19 mouse cellular contexts compared by ENCODE assay signal in the genomic region with DNA sequence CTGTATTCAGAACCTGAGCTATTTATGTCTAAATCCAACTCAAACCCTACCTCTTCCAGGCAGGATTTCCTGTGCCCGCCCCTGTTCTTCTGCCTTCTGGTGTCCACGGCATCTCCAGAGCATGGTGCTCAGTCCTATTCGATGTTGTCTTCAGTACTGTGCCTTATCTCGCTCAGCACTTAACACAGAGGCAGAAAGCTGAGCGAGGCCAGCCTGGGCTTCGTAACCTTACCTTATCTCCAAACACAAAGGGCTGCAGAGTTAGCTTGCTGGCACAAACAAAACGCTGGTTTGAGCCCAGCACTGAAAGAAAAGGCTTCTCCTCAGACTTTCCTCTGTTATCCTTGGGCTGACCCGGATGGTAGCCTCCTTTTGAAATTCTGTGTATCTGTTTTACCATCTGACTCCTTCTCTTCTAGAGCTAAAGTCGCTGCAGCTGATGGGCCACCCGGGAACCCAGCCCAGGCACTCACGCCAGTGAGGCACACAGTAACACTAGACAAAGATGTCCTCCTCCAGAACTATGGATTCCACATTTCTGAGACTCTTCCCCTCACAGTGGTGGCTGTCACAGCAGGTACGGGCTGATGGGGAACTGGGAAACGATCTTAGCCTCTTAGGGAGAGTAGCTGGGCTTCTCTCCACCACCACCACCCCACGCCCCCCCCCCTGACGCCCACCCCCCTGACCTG. TPM values are rescaled to one million over a fixed set of nuclear protein-coding genes. Genes with fewer than 3 reads are reported as not detected.
DNase-seq lines count a peak whose midpoint lies in the region; ATAC-seq and TF ChIP-seq lines count a peak whose summit lies in the region.
"Had no signal": no experiment of that assay in that cellular context is flagged by ENCODE, and none has a peak within 500 bp of the region (broad histone marks: within the 10 kb centered on the region; RNA-seq: fewer than 3 reads in every experiment).

No protein-coding gene starts in this region.

- TF ChIP-seq CTCF in G1E (IDR thresholded peaks at IDR 0.05; ENCODE audit: low read depth, low read length): no peak

- no peak overlapping the region for H3K9ac ChIP-seq in heart, embryonic 12.5 days
- 0 out of 2 replicates have a peak overlapping the region, but pooled peaks have one; percentile 31 for H3K9ac ChIP-seq in liver, embryonic 13.5 days
- H3K9ac ChIP-seq in intestine, embryonic 16.5 days (ENCODE audit: low read depth, low read length): no peak overlapping the region
- H3K9ac ChIP-seq: neural tube, embryonic 12.5 days had no signal

- H3K4me3 ChIP-seq in heart, embryonic 12.5 days: no peak overlapping the region
- H3K4me3 ChIP-seq in G1E (ENCODE audit: low read depth, low read length): peak overlapping the region; percentile 57; the same call in 1 of the 2 replicates
- H3K4me3 ChIP-seq in liver, embryonic 13.5 days (replicated peaks): peak overlapping the region; percentile 16; the same call in 1 of the 2 replicates
- no peak overlapping the region for H3K4me3 ChIP-seq in intestine, embryonic 16.5 days (ENCODE audit: low read length)
- H3K4me3 ChIP-seq: heart, adult 2 months; neural tube, embryonic 12.5 days had no signal

- peaks cover 4% of the 10 kb centered on the region; the same call in 1 of the 2 replicates for H3K36me3 ChIP-seq in heart, embryonic 12.5 days
- no peaks in the 10 kb centered on the region for H3K36me3 ChIP-seq in G1E (replicated peaks)
- no peaks in the 10 kb centered on the region for H3K36me3 ChIP-seq in liver, embryonic 13.5 days
- H3K36me3 ChIP-seq in intestine, embryonic 16.5 days (ENCODE audit: control insufficient read depth, insufficient read depth, low read length): no peaks in the 10 kb centered on the region
- H3K36me3 ChIP-seq: neural tube, embryonic 12.5 days had no signal

- H3K4me2 ChIP-seq in heart, embryonic 12.5 days: peak overlapping the region; percentile 15
- peak overlapping the region; percentile 48 for H3K4me2 ChIP-seq in liver, embryonic 13.5 days
- no peak overlapping the region for H3K4me2 ChIP-seq in intestine, embryonic 16.5 days (ENCODE audit: low read depth, low read length)
- H3K4me2 ChIP-seq: neural tube, embryonic 12.5 days had no signal

- 17% methylated on average over 15 of the region's 15 CpGs for WGBS in heart, embryonic 12.5 days
- WGBS in liver, embryonic 13.5 days (ENCODE audit: insufficient replicate concordance): 14% methylated on average over 15 of the region's 15 CpGs
- 52% methylated on average over 15 of the region's 15 CpGs for WGBS in intestine, embryonic 16.5 days

- ATAC-seq in heart, embryonic 12.5 days (ENCODE audit: insufficient number of reproducible peaks, low FRiP score): peak; percentile 91
- ATAC-seq in G1E (ENCODE audit: extremely low read depth, insufficient number of reproducible peaks, low FRiP score, poor library complexity, severe bottlenecking): peak; percentile 90
- peak; percentile 42; the same call in 1 of the 2 replicates for ATAC-seq in common myeloid progenitor, adult 5-6 weeks (replicated peaks; ENCODE audit: low read depth, poor library complexity, severe bottlenecking)
- ATAC-seq in liver, embryonic 13.5 days (ENCODE audit: low read depth): peak; percentile 95
- no peak for ATAC-seq in intestine, embryonic 16.5 days
- ATAC-seq: hindbrain, embryonic 16.5 days; lung, postnatal 0 days had no signal

- intact Hi-C loops in left cerebral cortex, postnatal 10 days (cut with DNase I): no loop called here

- peaks cover 14% of the 10 kb centered on the region for H3K4me1 ChIP-seq in heart, embryonic 12.5 days (replicated peaks)
- peaks cover 43% of the 10 kb centered on the region for H3K4me1 ChIP-seq in G1E (ENCODE audit: insufficient read depth, low read depth, low read length)
- peaks cover 33% of the 10 kb centered on the region for H3K4me1 ChIP-seq in liver, embryonic 13.5 days (replicated peaks)
- peaks cover 4% of the 10 kb centered on the region; the same call in 1 of the 2 replicates for H3K4me1 ChIP-seq in intestine, embryonic 16.5 days (ENCODE audit: control insufficient read depth, insufficient read depth, low read length)
- H3K4me1 ChIP-seq: neural tube, embryonic 12.5 days had no signal

- DNase-seq in heart, adult 9 months (ENCODE audit: low spot score in 2 of 2): no peak
- DNase-seq in G1E (ENCODE audit: low spot score): peak; percentile 47
- DNase-seq in liver, embryonic 13.5 days: peak; percentile 43
- no peak for DNase-seq in left cerebral cortex, postnatal 10 days (ENCODE audit: extremely low spot score in 1 of 2, low spot score in 2 of 2)
- no peak for DNase-seq in spleen, postnatal 14 days (ENCODE audit: low spot score in 2 of 2)
- DNase-seq: cerebellum, postnatal 14 days; heart, adult 2 months; kidney, adult 11 months; kidney, postnatal 14 days; layer of hippocampus, adult 9-11 months; thymus, adult 2 months had no signal

- H3K27ac ChIP-seq in heart, embryonic 12.5 days (ENCODE audit: poor library complexity, severe bottlenecking): peak overlapping the region; percentile 30; the same call in 1 of the 2 replicates
- H3K27ac ChIP-seq in liver, embryonic 13.5 days: peak overlapping the region; percentile 72
- H3K27ac ChIP-seq in intestine, embryonic 16.5 days (ENCODE audit: low read length): no peak overlapping the region
- H3K27ac ChIP-seq: heart, adult 2 months; neural tube, embryonic 12.5 days had no signal

- H3K27me3 ChIP-seq in heart, embryonic 12.5 days (replicated peaks): no peaks in the 10 kb centered on the region
- no peaks in the 10 kb centered on the region for H3K27me3 ChIP-seq in G1E (ENCODE audit: insufficient read depth, low read length)
- H3K27me3 ChIP-seq in liver, embryonic 13.5 days: no peaks in the 10 kb centered on the region
- no peaks in the 10 kb centered on the region for H3K27me3 ChIP-seq in intestine, embryonic 16.5 days (replicated peaks; ENCODE audit: control insufficient read depth, insufficient read depth, low read length)
- H3K27me3 ChIP-seq: neural tube, embryonic 12.5 days had no signal

- no peaks in the 10 kb centered on the region for H3K9me3 ChIP-seq in heart, embryonic 12.5 days (replicated peaks)
- H3K9me3 ChIP-seq in G1E (replicated peaks): no peaks in the 10 kb centered on the region
- H3K9me3 ChIP-seq in liver, embryonic 13.5 days (replicated peaks): no peaks in the 10 kb centered on the region
- H3K9me3 ChIP-seq in intestine, embryonic 16.5 days (ENCODE audit: control insufficient read depth, low read length): no peaks in the 10 kb centered on the region
- H3K9me3 ChIP-seq: neural tube, embryonic 12.5 days had no signal

RNA-seq across cellular contexts. Expression of gene Trmt10b, which starts 53.6 kb away (rescaled TPM):
- polyA plus RNA-seq in heart, embryonic 12.5 days (2016; fragmentation: Nextera tagmentation; extraction: Ambion mirVana): 9.3 and 10.1 TPM in 2 replicates
- total RNA-seq in G1E (2014; fragmentation: Nextera tagmentation): 29.0 and 31.0 TPM in 2 replicates
- total RNA-seq in G1E (2017): 22.8 and 23.4 TPM in 2 replicates
- 1.7 and 2.0 TPM in 2 replicates for polyA plus RNA-seq in G1E (2012)
- 11.9 and 23.7 TPM in 2 replicates for total RNA-seq in common myeloid progenitor, adult 5-6 weeks (2017)
- 6.0 and 7.3 TPM in 2 replicates for polyA plus RNA-seq in liver, embryonic 13.5 days (2015; fragmentation: Nextera tagmentation; extraction: Ambion mirVana)
- polyA plus RNA-seq in intestine, embryonic 16.5 days (2015; fragmentation: Nextera tagmentation; extraction: Ambion mirVana): 13.0 and 15.5 TPM in 2 replicates
- 10 to 100 TPM; 12.7 TPM for total RNA-seq in left cerebral cortex, postnatal 10 days (2021)

RNA-seq across cellular contexts. Expression of gene Frmpd1, which starts 58.7 kb away (rescaled TPM):
- 3.3 and 3.5 TPM in 2 replicates for polyA plus RNA-seq in heart, embryonic 12.5 days (2016; fragmentation: Nextera tagmentation; extraction: Ambion mirVana)
- total RNA-seq in G1E (2014; fragmentation: Nextera tagmentation) (20.8 and 30.5 TPM in 2 replicates), G1E (2017) (22.5 and 23.2 TPM in 2 replicates)
- 8.3 and 9.2 TPM in 2 replicates for polyA plus RNA-seq in G1E (2012)
- total RNA-seq in common myeloid progenitor, adult 5-6 weeks (2017): not detected in 2 replicates
- 0.22 and 0.28 TPM in 2 replicates for polyA plus RNA-seq in liver, embryonic 13.5 days (2015; fragmentation: Nextera tagmentation; extraction: Ambion mirVana)
- 0.39 and 0.48 TPM in 2 replicates for polyA plus RNA-seq in intestine, embryonic 16.5 days (2015; fragmentation: Nextera tagmentation; extraction: Ambion mirVana)
- 10 to 100 TPM; 13.5 to 18.5 TPM for total RNA-seq in left cerebral cortex, postnatal 10 days (2021)
- total RNA-seq: megakaryocyte, adult 5-6 weeks; monocyte, adult 5-6 weeks had no signal

Comparison
In these comparisons a context has a peak if more than half of its experiments do, and no peak if none do; other contexts are left out.
1. H3K4me3 ChIP-seq: peak in G1E (single experiment) and liver, embryonic 13.5 days (single experiment); none in heart, embryonic 12.5 days (single experiment) and intestine, embryonic 16.5 days (single experiment).
2. DNase-seq: peak in G1E (single experiment) and liver, embryonic 13.5 days (single experiment); none in heart, adult 9 months (0 of 2), left cerebral cortex, postnatal 10 days (0 of 2) and spleen, postnatal 14 days (0 of 2).